Mouse (Mus musculus) kidney, postnatal 36 days (tissue): ENCODE results near the gene Sox5.

ENCODE experiments used
- DNase-seq, 2 experiments: peaks; one replicate each; pipeline ENCODE4 v3.0.0; 2021 to 2022; ENCODE audit warnings: mixed read lengths in 2 of 2

Sox5 gene

GRCm38 (mm10) chr6:143831246-143831645 lies 950.5 kb downstream of the Sox5 start:
- no peak for DNase-seq

GRCm38 (mm10) chr6:143830131-143830530 lies 951.6 kb downstream of the Sox5 start:
- no peak for DNase-seq

- no peak for DNase-seq
Observed at GRCm38 (mm10) chr6:143826786-143827185, 955.0 kb downstream of the Sox5 start.

- no peak for DNase-seq
Observed at GRCm38 (mm10) chr6:143825966-143826365, 955.8 kb downstream of the Sox5 start.

- DNase-seq: no peak
Observed at GRCm38 (mm10) chr6:143825086-143825485, 956.7 kb downstream of the Sox5 start.

- DNase-seq: no peak
Observed at GRCm38 (mm10) chr6:143788446-143788845, 993.3 kb downstream of the Sox5 start.

- DNase-seq: no peak
Observed at GRCm38 (mm10) chr6:143787360-143787759, 994.4 kb downstream of the Sox5 start.

- no peak for DNase-seq
Observed at GRCm38 (mm10) chr6:143785685-143786084, 996.1 kb downstream of the Sox5 start.
